Mouse (Mus musculus) embryonic fibroblast, embryonic 13.5 days (primary cell): Measurements from ENCODE around the gene Ngly1. TPM values are rescaled to one million over a fixed set of nuclear protein-coding genes. Genes with fewer than 3 reads are reported as not detected.

Experiments used
- H3K27ac ChIP-seq: 2 replicates; pipeline ENCODE4 v1.5.1; 2012; ENCODE audit warnings: low read length, control low read depth, inconsistent platforms; ENCODE audit not compliant: insufficient read depth
- H3K4me1 ChIP-seq: 2 replicates; pipeline ENCODE4 v1.6.1; 2011; ENCODE audit warnings: low read length; ENCODE audit not compliant: control insufficient read depth, insufficient read depth
- H3K4me3 ChIP-seq: 2 replicates; pipeline ENCODE4 v1.5.1; 2011; ENCODE audit warnings: mild to moderate bottlenecking, control low read depth, low read length; ENCODE audit not compliant: insufficient read depth
- CTCF ChIP-seq: IDR thresholded peaks from 2 replicates; pipeline ENCODE4 v1.5.1; 2011; ENCODE audit warnings: mild to moderate bottlenecking, control low read depth, low read length, moderate library complexity, borderline replicate concordance; ENCODE audit not compliant: insufficient read depth
- POLR2A ChIP-seq: IDR thresholded peaks from 2 replicates; pipeline ENCODE4 v1.6.1; 2011; ENCODE audit warnings: low read depth, mild to moderate bottlenecking, control low read depth, low read length, moderate library complexity
- polyA plus RNA-seq: library from polyadenylated mRNA; stranded (reverse); fragments of >200 nt; gene quantifications from 2 replicates; pipeline ENCODE4 v1.2.4, GENCODE M21; 2011; ENCODE audit warnings: low read depth; ENCODE audit not compliant: missing spikeins, insufficient read length

Ngly1 gene
- polyA plus RNA-seq, 1 experiment, result 45.1 TPM

DNA sequence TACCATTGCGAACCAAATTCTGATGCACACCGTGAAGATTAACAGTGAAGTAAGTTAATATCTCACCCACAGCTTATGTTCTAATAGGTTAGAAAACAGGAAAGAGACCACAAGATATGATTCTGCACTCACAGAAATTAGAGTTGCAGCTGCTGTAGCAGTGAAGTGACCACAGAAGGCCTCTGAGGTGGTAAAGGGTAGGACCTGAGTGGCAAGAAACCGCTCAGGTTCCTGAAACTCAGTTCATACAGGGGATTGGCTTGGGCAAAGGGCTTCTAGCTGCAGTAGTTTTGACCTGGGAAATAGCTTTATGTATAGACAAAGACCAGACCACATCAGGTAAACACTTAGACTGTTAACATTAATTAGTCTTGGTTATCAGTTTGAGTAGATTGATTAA is 6.7 kb downstream of the Ngly1 start:
- H3K4me1 ChIP-seq, result no peaks in the 10 kb centered on the region
- no peak overlapping the region; the same call in 1 of the 2 replicates for H3K27ac ChIP-seq
- H3K4me3 ChIP-seq, result no peak overlapping the region
- TF ChIP-seq POLR2A, result no peak
- no peak for TF ChIP-seq CTCF

DNA sequence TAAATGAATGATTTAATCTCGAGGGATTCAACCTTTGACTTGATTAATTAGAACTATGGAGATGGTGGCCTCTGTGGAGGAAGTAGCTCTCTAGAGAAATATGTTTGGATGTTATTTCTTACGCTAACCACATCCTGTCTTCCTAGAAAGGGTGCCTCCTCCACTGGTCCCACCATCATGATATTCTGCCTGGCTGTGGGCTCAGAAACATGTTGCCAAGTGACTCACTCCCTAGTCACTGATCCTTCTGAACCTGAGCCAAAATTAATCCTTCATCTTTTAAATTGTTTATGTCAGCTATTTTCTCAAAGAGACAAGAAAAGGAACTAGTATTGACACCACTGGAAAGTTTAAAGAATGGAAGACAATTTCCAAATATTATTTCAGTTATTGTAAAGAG is 7.1 kb downstream of the Ngly1 start:
- Histone ChIP-seq H3K27ac (no peak overlapping the region), H3K4me1 (no peaks in the 10 kb centered on the region), H3K4me3 (no peak overlapping the region)
- TF ChIP-seq CTCF (no peak), POLR2A (no peak)

DNA sequence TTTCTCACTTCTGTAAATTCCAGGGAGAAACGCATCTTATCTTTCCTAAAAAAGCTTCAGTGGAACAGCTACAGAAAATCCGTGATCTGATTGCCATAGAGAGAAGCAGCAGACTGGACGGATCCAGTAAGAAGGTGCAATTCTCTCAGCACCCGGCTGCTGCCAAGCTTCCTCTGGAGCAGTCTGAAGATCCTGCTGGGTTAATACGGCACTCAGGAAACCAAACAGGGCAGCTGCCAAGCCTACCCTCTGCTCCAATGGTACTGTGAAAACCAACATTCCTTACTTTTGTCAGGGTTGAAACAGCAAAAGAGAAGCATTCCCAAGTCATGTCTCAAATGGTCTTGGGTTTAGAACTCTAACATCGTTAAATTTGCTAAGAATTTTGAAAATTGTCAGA is 11.5 kb downstream of the Ngly1 start:
- Histone ChIP-seq H3K4me1 (no peaks in the 10 kb centered on the region), H3K4me3 (no peak overlapping the region), H3K27ac (no peak overlapping the region)
- TF ChIP-seq CTCF, result no peak
- no peak for TF ChIP-seq POLR2A

DNA sequence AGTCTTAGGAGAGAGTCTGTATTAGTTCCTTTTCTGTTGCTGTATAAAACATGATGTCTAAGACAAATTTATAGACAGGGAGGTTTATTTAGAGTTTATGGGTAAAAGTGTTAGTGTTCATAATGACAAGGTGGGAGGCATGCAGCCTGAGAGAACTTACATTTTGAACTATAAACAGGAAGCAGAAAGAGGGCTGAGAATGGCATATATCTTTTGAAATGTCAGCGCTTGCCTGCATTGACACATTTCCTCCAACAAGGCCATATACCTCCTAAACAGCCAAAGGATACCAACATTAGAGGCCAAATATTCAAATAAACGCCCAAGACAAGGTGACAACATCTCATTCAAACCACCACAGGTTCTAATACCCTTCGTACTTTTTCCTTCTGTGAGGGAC is 12.8 kb downstream of the Ngly1 start:
- H3K4me1 ChIP-seq, result no peaks in the 10 kb centered on the region
- TF ChIP-seq POLR2A, result no peak
- TF ChIP-seq CTCF, result no peak

DNA sequence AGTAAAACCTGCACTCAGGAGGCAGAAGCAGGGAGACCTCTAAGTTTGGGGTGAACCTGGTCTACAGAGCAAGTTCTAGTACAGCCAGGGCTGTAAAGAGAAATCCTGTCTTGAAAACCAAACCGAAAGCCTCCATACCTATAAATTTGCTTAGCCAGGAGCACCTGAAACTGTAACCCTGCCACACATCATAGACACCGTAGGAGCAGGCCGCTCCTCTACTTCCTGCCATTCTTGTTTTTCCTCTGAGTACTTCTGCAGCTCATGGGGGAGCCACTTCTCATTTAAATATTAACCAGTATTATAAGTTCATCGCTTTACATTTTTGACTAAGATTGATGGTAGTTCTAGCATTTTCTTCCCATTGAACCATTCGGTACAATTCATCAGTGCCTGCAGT is 17.9 kb downstream of the Ngly1 start:
- Histone ChIP-seq H3K27ac (no peak overlapping the region), H3K4me3 (no peak overlapping the region), H3K4me1 (no peaks in the 10 kb centered on the region)
- TF ChIP-seq CTCF (no peak), POLR2A (no peak)

More for the DNA sequence above, 12.8 kb downstream of the Ngly1 start:
- no peak overlapping the region for H3K27ac ChIP-seq
- H3K4me3 ChIP-seq, result no peak overlapping the region

DNA sequence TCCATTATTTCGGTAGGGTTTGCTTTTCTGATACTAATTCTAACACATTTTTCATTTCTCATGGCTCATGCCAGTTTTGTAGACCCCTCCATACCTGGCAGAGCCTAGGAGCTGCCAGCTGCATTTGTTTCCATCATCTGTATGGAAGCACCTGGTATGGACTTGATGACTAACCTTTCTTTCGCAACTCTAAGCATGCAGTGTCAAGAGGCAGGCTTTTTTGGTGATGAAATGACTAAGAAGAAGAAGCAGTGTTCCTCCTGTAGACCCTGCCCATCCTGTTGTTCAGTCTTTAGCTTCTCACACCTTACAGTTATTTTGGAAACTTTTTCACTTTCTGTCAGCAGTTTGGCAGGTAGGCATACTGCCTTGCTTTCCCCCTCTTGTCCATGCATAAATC is 20.7 kb downstream of the Ngly1 start:
- no peaks in the 10 kb centered on the region for H3K4me1 ChIP-seq
- H3K4me3 ChIP-seq, result no peak overlapping the region
- TF ChIP-seq POLR2A, result no peak
- no peak for TF ChIP-seq CTCF
- H3K27ac ChIP-seq, result no peak overlapping the region

DNA sequence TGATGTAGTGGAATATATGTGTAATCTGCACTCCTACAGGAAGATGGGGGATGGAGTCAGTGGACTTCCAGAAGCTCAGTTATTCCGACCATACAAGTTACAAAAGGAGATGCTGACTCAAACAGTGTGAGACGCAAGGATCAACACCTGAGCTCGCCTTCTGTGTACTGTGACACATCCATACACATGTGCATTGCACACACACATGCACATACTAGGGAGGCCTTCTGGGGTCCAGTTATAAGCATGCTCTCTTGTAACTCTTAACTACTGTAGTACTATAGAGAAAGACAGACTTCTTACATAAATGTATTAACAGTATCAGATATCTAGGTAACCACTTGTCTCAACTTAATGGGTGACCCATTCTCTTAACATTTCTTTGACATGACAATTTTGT is 24.6 kb downstream of the Ngly1 start:
- TF ChIP-seq CTCF (no peak), POLR2A (no peak)
- no peaks in the 10 kb centered on the region for H3K4me1 ChIP-seq
- H3K4me3 ChIP-seq, result no peak overlapping the region
- H3K27ac ChIP-seq, result no peak overlapping the region

DNA sequence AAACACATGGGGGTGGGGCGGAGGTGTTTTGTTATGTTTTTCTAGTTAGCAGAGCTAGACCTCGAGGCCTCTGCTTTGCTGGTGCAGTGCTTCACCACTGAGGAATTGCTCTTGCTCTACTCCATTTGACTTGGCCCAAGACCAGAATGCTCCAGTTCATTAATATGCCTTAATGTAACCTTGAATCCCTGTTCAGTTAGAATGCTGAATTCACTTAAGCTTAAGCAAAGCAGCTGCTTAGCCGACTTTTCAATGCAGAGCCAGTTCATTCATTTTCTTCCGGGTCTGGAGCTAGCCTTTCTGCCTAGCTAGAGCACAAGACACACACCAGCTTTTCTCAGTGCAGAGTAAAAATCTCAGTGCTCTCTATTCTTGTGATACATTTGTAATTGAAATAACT is 30.1 kb downstream of the Ngly1 start:
- Histone ChIP-seq H3K4me1 (no peaks in the 10 kb centered on the region), H3K27ac (no peak overlapping the region), H3K4me3 (no peak overlapping the region)
- TF ChIP-seq CTCF (no peak), POLR2A (no peak)

DNA sequence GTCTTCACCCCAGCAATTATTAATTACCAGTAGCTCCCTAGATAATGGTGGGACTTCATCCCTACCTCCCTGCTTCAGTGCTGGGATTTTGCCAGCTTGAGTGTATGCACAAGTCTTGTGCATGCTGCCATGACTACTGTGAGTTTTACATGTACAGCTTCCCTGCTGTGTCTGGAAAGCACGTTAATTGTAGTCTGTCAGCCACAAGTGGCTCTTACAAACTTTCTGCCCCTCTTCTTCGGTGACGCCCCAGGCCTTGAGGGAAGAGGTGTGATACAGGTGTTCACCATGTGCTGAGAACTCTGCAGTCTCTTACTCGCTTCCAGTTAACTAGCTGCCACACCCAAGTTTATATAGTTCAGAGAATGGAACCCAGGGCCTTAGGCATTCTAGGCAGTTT is 34.9 kb downstream of the Ngly1 start:
- no peak overlapping the region for H3K27ac ChIP-seq

DNA sequence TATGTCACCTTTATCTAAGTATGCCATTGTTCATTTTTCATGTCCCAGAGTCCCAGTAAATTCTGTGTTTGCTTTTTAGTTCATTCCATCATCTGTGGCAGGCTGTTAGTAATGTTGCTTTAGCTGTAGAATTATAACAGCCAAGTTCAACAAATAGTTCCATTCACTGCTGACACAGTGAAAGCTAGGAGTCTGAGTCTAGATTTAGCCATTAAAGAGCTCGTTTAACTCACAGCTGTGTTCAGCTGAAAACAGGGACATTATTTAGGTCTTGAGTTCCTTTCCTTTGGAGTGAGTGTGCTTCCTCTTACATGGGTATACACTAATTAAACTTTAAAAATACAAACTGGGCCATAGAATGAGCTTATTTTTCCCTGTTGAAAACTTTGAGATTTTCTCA is 43.3 kb downstream of the Ngly1 start:
- Histone ChIP-seq H3K4me1 (no peaks in the 10 kb centered on the region), H3K27ac (no peak overlapping the region), H3K4me3 (no peak overlapping the region)
- TF ChIP-seq POLR2A (no peak), CTCF (no peak)

More for the DNA sequence above, 34.9 kb downstream of the Ngly1 start:
- no peak overlapping the region for H3K4me3 ChIP-seq
- no peaks in the 10 kb centered on the region for H3K4me1 ChIP-seq
- TF ChIP-seq POLR2A, result no peak
- no peak for TF ChIP-seq CTCF

DNA sequence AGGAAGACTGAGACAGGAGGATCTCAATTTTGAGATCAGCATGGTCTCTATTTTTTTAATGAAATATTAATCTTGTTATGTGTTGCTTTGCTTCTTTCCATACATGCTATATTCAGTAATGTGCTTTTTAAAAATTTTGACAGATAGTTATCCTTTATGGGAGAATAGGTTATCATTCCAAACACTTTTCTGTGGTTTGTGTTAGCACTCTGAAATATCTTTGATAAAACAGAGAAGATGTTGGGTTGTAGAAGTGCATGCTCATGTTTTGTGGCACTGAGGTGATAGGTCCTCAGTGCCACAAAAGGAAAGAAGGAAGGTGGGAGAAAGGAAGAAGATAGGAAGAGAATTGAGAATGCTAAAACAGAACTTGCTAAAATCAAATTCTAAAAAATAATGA is 43.9 kb downstream of the Ngly1 start:
- no peak for TF ChIP-seq CTCF
- TF ChIP-seq POLR2A, result no peak
- Histone ChIP-seq H3K4me1 (no peaks in the 10 kb centered on the region), H3K4me3 (no peak overlapping the region), H3K27ac (no peak overlapping the region)

DNA sequence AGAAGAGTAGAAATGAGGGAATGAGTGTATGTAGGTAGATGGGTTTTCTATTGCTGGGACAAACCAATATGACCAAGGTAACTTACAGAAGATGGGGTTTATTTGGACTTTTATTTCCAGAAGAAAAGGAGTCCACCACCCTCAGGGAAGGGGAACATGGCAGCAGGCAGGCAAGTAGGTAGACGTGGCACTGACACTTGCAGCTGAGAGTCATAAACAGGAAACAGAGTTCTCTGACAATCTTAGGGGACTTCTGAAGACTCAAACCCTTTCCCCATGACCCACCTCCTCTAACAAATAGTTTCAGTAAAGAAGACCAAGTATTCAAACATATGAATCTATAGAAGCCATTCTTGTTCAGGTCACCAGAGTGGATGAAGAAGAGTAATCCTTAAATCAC is 44.8 kb downstream of the Ngly1 start:
- Histone ChIP-seq H3K4me3 (no peak overlapping the region), H3K27ac (no peak overlapping the region), H3K4me1 (no peaks in the 10 kb centered on the region)
- TF ChIP-seq POLR2A (no peak), CTCF (no peak)
